Mouse (Mus musculus) embryonic fibroblast, embryonic 13.5 days (primary cell): ENCODE results near the gene Atrnl1. TPM values are rescaled to one million over a fixed set of nuclear protein-coding genes. Genes with fewer than 3 reads are reported as not detected.

Experiments used
- H3K27ac ChIP-seq: 2 replicates; pipeline ENCODE4 v1.5.1; 2012; ENCODE audit warnings: low read length, control low read depth, inconsistent platforms; ENCODE audit not compliant: insufficient read depth
- H3K4me1 ChIP-seq: 2 replicates; pipeline ENCODE4 v1.6.1; 2011; ENCODE audit warnings: low read length; ENCODE audit not compliant: control insufficient read depth, insufficient read depth
- H3K4me3 ChIP-seq: 2 replicates; pipeline ENCODE4 v1.5.1; 2011; ENCODE audit warnings: mild to moderate bottlenecking, control low read depth, low read length; ENCODE audit not compliant: insufficient read depth
- CTCF ChIP-seq: IDR thresholded peaks from 2 replicates; pipeline ENCODE4 v1.5.1; 2011; ENCODE audit warnings: mild to moderate bottlenecking, control low read depth, low read length, moderate library complexity, borderline replicate concordance; ENCODE audit not compliant: insufficient read depth
- POLR2A ChIP-seq: IDR thresholded peaks from 2 replicates; pipeline ENCODE4 v1.6.1; 2011; ENCODE audit warnings: low read depth, mild to moderate bottlenecking, control low read depth, low read length, moderate library complexity
- polyA plus RNA-seq: library from polyadenylated mRNA; stranded (reverse); fragments of >200 nt; gene quantifications from 2 replicates; pipeline ENCODE4 v1.2.4, GENCODE M21; 2011; ENCODE audit warnings: low read depth; ENCODE audit not compliant: missing spikeins, insufficient read length

Atrnl1 gene
- polyA plus RNA-seq, 1 experiment, result 29.4 TPM

DNA sequence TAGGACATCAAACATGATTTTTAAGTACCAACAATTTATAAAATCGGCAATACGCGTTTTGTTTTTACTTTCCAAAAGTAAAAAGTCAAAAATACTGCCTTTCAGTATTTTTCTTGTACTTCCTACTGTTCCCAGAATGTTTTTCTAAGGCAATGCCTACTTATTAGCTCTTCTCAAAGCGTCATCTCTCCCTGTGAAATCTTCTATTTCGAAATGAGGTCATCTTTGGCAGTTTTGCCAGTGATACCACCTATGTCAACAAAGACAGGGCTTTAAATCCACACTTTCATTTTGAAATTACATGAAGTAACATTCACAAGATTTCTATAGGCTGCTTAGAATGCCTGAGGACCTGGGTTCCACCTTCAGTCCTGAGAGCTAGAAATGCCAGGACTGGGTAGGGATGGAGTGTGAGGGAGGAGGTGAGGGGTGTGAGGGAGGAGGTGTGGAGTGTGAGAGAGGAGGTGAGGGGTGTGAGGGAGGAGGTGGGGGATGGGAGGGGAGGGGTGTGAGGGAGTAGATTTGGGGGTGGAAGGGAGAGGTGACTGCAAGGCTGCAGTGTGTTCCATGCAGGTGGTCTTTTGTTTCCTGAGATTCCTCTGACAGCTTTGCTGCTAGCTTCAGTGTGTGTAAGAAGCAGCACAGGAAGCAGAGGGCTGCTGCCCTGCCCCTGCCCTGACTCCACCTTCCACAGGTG, 315.5 kb downstream of the Atrnl1 start:
- Histone ChIP-seq H3K27ac (no peak overlapping the region), H3K4me1 (peaks cover 7% of the 10 kb centered on the region; the same call in 1 of the 2 replicates), H3K4me3 (no peak overlapping the region)
- TF ChIP-seq POLR2A (no peak), CTCF (no peak)

- peaks cover 7% of the 10 kb centered on the region; the same call in 1 of the 2 replicates for H3K4me1 ChIP-seq
- TF ChIP-seq POLR2A, result no peak
- no peak for TF ChIP-seq CTCF
- H3K4me3 ChIP-seq, result no peak overlapping the region
- no peak overlapping the region for H3K27ac ChIP-seq
Measured at GRCm38 (mm10) chr19:57926941-57927471, 316.2 kb downstream of the Atrnl1 start.

DNA sequence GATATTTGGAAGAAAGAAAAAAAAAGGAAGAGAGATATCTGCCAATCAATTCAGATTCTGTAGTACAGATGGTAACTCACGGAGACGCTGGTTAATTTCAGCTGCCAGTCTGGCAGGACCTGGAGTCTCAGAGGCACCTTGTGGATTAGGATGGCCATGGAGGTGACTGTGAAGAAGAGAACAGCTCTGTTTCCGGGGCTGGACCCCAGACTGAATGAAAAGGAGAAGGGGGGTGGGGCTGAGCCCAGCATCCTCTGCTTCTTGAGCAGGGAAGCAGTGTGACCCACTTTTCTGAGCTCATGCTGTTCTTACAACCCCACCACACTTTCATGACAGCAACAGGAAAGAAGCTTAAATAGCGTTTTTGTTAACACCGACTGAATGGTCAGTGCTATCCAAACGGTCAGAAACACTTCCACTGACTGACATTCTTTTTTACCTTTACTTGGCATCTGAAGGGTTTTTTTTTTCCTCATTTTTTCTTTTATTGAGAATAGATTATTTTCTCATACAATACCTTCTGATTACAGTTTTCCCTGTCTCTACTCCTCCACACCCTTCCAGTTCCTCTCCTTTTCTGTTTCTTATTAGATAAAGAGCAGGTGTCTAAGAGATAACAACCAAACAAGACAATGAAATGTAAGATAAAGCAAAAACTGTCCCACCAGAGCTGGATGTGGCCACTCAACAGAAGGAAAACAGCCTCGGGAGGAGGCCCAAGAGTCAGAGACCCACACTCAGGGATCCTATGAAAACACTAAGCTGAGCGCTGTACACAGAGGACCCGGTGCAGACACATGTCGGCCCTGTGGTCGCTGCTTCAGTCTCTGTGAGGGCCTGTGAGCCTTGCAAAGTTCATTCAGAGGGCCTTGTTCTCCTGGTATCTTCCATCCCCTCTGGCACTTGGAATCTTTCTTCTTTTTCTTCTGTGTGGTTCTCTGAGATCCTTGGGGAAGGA, 317.0 kb downstream of the Atrnl1 start:
- no peak overlapping the region for H3K27ac ChIP-seq
- no peak for TF ChIP-seq CTCF
- no peak for TF ChIP-seq POLR2A
- no peak overlapping the region for H3K4me3 ChIP-seq
- H3K4me1 ChIP-seq, result peaks cover 7% of the 10 kb centered on the region; the same call in 1 of the 2 replicates

GRCm38 (mm10) chr19:57931626-57932025, 320.8 kb downstream of the Atrnl1 start:
- TF ChIP-seq CTCF (no peak), POLR2A (no peak)
- Histone ChIP-seq H3K27ac (no peak overlapping the region), H3K4me1 (no peaks in the 10 kb centered on the region), H3K4me3 (no peak overlapping the region)

DNA sequence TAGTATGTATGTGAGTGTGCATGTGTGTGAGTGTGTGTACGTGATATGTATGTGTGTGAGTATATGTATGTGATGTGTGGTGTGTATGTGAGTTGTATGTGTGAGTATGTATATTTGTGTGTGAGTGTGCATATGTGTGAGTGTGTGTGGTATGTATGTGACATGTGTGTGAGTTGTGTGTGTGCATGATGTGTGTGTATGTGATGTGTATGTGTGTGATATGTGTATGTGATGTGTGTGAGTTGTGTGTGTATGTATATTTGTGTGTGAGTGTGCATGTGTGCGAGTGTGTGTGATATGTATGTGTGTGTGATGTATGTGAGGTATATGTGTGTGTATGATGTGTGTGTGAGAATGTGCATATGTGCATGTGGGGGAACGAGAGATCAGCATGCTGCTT, 326.0 kb downstream of the Atrnl1 start:
- Histone ChIP-seq H3K4me3 (no peak overlapping the region), H3K27ac (no peak overlapping the region), H3K4me1 (no peaks in the 10 kb centered on the region)
- TF ChIP-seq CTCF (no peak), POLR2A (no peak)

GRCm38 (mm10) chr19:57939166-57939565, 328.3 kb downstream of the Atrnl1 start:
- no peak for TF ChIP-seq POLR2A
- TF ChIP-seq CTCF, result no peak
- no peak overlapping the region for H3K27ac ChIP-seq
- no peaks in the 10 kb centered on the region for H3K4me1 ChIP-seq
- H3K4me3 ChIP-seq, result no peak overlapping the region

GRCm38 (mm10) chr19:57941529-57941928, 330.7 kb downstream of the Atrnl1 start:
- no peak for TF ChIP-seq CTCF
- no peaks in the 10 kb centered on the region for H3K4me1 ChIP-seq
- H3K4me3 ChIP-seq, result no peak overlapping the region
- no peak overlapping the region for H3K27ac ChIP-seq

GRCm38 (mm10) chr19:57942281-57942680, 331.4 kb downstream of the Atrnl1 start:
- H3K4me3 ChIP-seq, result no peak overlapping the region
- TF ChIP-seq CTCF (no peak), POLR2A (no peak)
- no peaks in the 10 kb centered on the region for H3K4me1 ChIP-seq
- no peak overlapping the region for H3K27ac ChIP-seq

- no peak overlapping the region for H3K4me3 ChIP-seq
- H3K27ac ChIP-seq, result no peak overlapping the region
- no peak for TF ChIP-seq CTCF
- no peak for TF ChIP-seq POLR2A
- no peaks in the 10 kb centered on the region for H3K4me1 ChIP-seq
Measured at GRCm38 (mm10) chr19:57943308-57943707, 332.5 kb downstream of the Atrnl1 start.

- no peak overlapping the region for H3K27ac ChIP-seq
- H3K4me1 ChIP-seq, result no peaks in the 10 kb centered on the region
- no peak overlapping the region for H3K4me3 ChIP-seq
- TF ChIP-seq CTCF (no peak), POLR2A (no peak)
Measured at GRCm38 (mm10) chr19:57944680-57945079, 333.8 kb downstream of the Atrnl1 start.
